Mouse (Mus musculus) G1E (cell line): ENCODE measurements at regions not wholly inside any gene's neighbourhood (a gene's known extent, or its start where the extent isn't known, plus 50 kb on each side); places are given as distances from the start of the nearest gene placed in this dataset.

Experiments used
- CTCF ChIP-seq: IDR thresholded peaks from 2 replicates; pipeline ENCODE4 v1.5.1; 2012; ENCODE audit warnings: low read depth, low read length, inconsistent platforms, mixed read lengths
- GATA1 ChIP-seq: IDR thresholded peaks from 2 replicates; pipeline ENCODE4 v1.6.1; 2012; ENCODE audit warnings: borderline replicate concordance, low read length, inconsistent platforms, mixed read lengths
- GATA2 ChIP-seq: IDR thresholded peaks from 2 replicates; pipeline ENCODE4 v1.6.1; 2012; ENCODE audit warnings: low read depth, low read length, inconsistent platforms, borderline replicate concordance
- POLR2AphosphoS5 ChIP-seq: IDR thresholded peaks from 2 replicates; pipeline ENCODE4 v1.6.1; 2012; ENCODE audit warnings: low read depth, low read length, inconsistent platforms; ENCODE audit not compliant: insufficient replicate concordance
- TAL1 ChIP-seq: conservative IDR thresholded peaks from 2 replicates; pipeline ENCODE4 v1.6.1; 2012; ENCODE audit warnings: low read depth, low read length, inconsistent platforms, mixed read lengths

GRCm38 (mm10) chr6:140956522-140956863 is 227.4 kb downstream of the Gm11077 start:
- TF ChIP-seq CTCF: no peak
- no peak for TF ChIP-seq GATA1
- TF ChIP-seq TAL1: no peak
- no peak for TF ChIP-seq GATA2
- no peak for TF ChIP-seq POLR2AphosphoS5
